Mouse (Mus musculus): ENCODE results near the gene Mxra8.

- no peak for TF ChIP-seq CTCF (IDR thresholded peaks at IDR 0.05; ENCODE audit: low read depth, low read length)
- no peak for TF ChIP-seq GATA2 (IDR thresholded peaks at IDR 0.05; ENCODE audit: borderline replicate concordance, low read depth, low read length)
- TF ChIP-seq GATA1 (IDR thresholded peaks at IDR 0.05; ENCODE audit: borderline replicate concordance, low read length): no peak
Observed at GRCm38 (mm10) chr4:155802741-155803339, 36.6 kb upstream of the Mxra8 start, which contains the start of gene Mrpl20.
